Mouse (Mus musculus) CD4-positive helper T cell, adult 2 months (primary cell): Measurements from ENCODE around the gene Cela3a.
"Not testable (repeated sequence)": the region's sequence is repeated elsewhere in the genome, so short reads cannot be mapped to it uniquely, and the experiment has no call there.

Experiments used
- DNase-seq: peaks from one replicate; pipeline ENCODE4 v3.0.0-alpha.2; 2012; ENCODE audit warnings: low read depth, missing footprints, low spot score

The Cela3a gene

GRCm38 (mm10) chr4:137409691-137410090 is at the start of gene Cela3a:
TSS of gene Cela3a (minus strand) at chr4:137409791.
- DNase-seq, result no peak

- no peak for DNase-seq
Measured at GRCm38 (mm10) chr4:137458861-137459260, 49.3 kb upstream of the Cela3a start.

GRCm38 (mm10) chr4:137458310-137458709 is 48.7 kb upstream of the Cela3a start:
- no peak for DNase-seq

- DNase-seq, result no peak
Measured at GRCm38 (mm10) chr4:137457292-137457691, 47.7 kb upstream of the Cela3a start.

GRCm38 (mm10) chr4:137456581-137456980 is 47.0 kb upstream of the Cela3a start:
- no peak for DNase-seq

- DNase-seq, result no peak
Measured at GRCm38 (mm10) chr4:137454582-137454981, 45.0 kb upstream of the Cela3a start.

GRCm38 (mm10) chr4:137453234-137453767 is 43.7 kb upstream of the Cela3a start, which contains the start of gene 1700013G24Rik:
TSS of gene 1700013G24Rik (plus strand) at chr4:137453284.
- no peak for DNase-seq

GRCm38 (mm10) chr4:137452190-137452589 is 42.6 kb upstream of the Cela3a start:
- no peak for DNase-seq

GRCm38 (mm10) chr4:137449715-137450114 is 40.1 kb upstream of the Cela3a start:
- DNase-seq, result no peak

- no peak for DNase-seq
Measured at GRCm38 (mm10) chr4:137449132-137449531, 39.5 kb upstream of the Cela3a start.

- DNase-seq, result no peak
Measured at GRCm38 (mm10) chr4:137448641-137449040, 39.0 kb upstream of the Cela3a start.

- no peak for DNase-seq
Measured at GRCm38 (mm10) chr4:137448197-137448596, 38.6 kb upstream of the Cela3a start.

- no peak for DNase-seq
Measured at GRCm38 (mm10) chr4:137447363-137448196, 38.0 kb upstream of the Cela3a start.

- DNase-seq, result no peak
Measured at GRCm38 (mm10) chr4:137445881-137446280, 36.3 kb upstream of the Cela3a start.

GRCm38 (mm10) chr4:137443625-137444024 is 34.0 kb upstream of the Cela3a start:
- peak; percentile 13 for DNase-seq

GRCm38 (mm10) chr4:137441332-137441731 is 31.7 kb upstream of the Cela3a start:
- DNase-seq, result no peak

- no peak for DNase-seq
Measured at GRCm38 (mm10) chr4:137438842-137439241, 29.3 kb upstream of the Cela3a start.

- no peak for DNase-seq
Measured at GRCm38 (mm10) chr4:137436979-137437669, 27.5 kb upstream of the Cela3a start.

- not testable (repeated sequence) for DNase-seq
Measured at GRCm38 (mm10) chr4:137432700-137433550, 23.3 kb upstream of the Cela3a start.

- DNase-seq, result no peak
Measured at GRCm38 (mm10) chr4:137430502-137430901, 20.9 kb upstream of the Cela3a start, which contains the start of gene Cela3b. TSS of gene Cela3b (minus strand) at chr4:137430540.
